Mouse (Mus musculus): ENCODE measurements at regions not wholly inside any gene's neighbourhood (a gene's known extent, or its start where the extent isn't known, plus 50 kb on each side); places are given as distances from the start of the nearest gene placed in this dataset.

DNA sequence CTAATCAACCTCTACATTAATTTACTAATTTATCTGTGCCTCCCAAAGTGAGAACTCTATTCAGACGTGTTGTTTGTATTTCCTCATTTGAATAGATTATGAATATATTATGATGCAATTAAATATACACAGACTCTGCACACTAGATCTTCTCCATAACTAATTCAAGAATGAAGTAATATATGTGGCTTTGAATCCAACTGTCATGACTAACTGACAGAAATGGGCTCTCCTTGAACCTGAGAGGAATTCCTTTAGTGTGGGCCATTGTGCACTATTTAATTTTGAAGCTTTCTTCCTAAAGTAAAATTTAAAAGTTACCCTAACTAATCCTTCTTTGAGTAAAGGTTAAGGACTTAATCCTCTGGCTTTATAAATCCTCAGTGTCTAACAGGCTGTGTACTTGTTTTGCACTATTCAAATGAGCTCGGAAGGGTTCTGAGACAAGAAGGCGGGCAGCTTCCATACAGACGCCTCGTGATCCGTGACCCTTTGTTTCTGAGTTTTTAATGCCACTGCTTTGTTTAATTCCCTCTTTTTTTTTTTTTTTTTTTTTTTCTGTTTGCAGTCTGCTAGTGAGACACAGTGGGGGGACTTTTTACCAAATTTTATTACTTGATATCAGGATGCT is 128.0 kb upstream of the Sox2 start:
- DNase-seq, result no peak

DNA sequence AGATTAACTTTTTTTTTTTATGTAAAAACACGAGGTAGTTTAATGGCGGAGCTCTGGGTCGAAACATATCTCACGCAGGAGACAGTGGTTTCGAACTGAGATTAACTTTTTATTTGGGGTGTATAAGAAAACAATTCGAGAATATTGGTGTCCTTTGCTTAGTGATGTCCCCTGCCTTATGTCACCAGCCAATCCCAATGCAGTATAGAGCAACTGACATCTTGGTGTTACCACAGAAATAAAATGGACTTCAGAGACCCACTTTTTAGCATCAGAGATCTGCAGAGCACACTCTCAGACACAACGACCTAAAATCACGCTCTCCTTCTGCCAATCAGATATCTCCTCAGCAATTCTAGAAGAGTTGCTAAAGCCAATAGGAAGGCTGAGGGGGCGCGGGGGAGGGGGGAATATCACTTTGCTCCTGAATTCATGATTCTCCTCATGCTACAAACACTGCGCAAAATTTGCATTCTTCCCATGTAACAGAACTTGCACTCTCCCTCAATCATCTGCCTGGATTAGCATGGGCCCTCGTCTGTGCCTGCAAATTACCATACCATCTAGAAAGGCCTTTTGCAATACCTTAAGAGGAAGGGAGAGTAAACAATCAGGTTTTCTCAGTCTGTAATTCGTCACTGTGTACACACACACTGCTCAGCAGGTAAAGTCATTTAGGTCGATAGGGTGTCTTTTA is 128.7 kb upstream of the Sox2 start:
- no peak for DNase-seq

- DNase-seq, result no peak
Observed at GRCm38 (mm10) chr3:34512503-34513145, 137.6 kb upstream of the Sox2 start.

GRCm38 (mm10) chr3:34510723-34511122 is 139.5 kb upstream of the Sox2 start:
- no peak for DNase-seq

DNA sequence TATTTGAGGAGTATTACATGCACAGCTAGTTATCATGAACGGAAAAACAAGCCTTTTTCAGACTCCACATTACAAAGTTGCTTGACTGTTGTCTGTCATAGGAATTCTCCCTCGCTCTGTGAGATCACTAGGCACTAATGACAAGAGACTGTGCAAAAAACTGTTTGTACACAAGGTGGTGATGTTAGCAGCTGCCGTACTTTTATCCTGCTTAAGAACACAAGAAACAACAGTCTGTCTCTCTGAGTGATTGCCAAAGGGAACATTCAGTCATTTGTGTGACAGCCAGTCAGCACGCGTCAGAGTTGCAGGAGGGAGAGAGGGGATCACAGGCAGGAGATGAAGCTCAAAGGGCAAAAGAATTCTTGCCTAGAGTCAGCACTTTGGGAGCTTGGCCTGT is 141.0 kb upstream of the Sox2 start:
- no peak for DNase-seq

DNA sequence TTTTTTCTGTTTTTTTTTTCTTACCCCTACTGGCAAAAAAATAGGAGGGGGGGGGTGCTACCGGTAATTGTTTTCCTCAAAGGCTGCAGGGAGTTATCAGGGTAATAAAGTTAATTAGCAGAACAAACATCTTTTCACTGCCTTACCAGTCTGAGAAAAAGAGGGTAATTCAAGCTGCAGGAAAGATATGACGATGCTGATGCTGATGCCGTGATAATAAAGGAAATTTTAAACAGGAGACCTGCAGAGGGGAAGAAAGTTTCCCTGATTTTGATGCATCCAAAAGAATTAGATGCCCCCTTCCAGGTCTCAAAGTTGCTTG is 145.7 kb upstream of the Sox2 start:
- DNase-seq, result no peak

GRCm38 (mm10) chr3:34503874-34504572 is 146.2 kb upstream of the Sox2 start:
- DNase-seq, result no peak

- no peak for DNase-seq
Observed at GRCm38 (mm10) chr3:34496839-34497238, 153.4 kb upstream of the Sox2 start.

- DNase-seq, result no peak
Observed at GRCm38 (mm10) chr3:34495615-34496014, 154.6 kb upstream of the Sox2 start.

GRCm38 (mm10) chr3:34493921-34494320 is 156.3 kb upstream of the Sox2 start:
- DNase-seq, result no peak

DNA sequence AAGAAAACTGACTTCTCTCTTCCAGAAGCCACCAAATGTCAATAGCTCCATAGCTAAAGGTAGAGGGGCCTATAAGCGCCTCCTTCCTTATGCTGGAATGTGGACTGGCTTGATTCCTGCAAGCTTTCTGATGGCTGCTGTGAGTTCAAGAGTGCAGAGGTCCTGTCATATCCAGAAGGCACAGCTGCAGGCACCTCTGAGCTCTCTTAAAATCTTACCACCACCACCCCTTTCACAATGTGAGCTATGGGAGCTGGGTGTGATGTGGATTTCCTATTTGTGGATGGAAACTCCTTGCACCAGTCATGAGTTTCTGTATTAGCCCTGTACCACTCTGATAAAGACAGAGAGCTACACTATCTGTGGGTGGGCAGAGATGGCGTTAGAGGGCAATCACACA is 161.2 kb upstream of the Sox2 start:
- no peak for DNase-seq

GRCm38 (mm10) chr3:34486441-34487050 is 163.7 kb upstream of the Sox2 start:
- DNase-seq, result no peak

- no peak for DNase-seq
Observed at GRCm38 (mm10) chr3:34485345-34486223, 164.6 kb upstream of the Sox2 start.

DNA sequence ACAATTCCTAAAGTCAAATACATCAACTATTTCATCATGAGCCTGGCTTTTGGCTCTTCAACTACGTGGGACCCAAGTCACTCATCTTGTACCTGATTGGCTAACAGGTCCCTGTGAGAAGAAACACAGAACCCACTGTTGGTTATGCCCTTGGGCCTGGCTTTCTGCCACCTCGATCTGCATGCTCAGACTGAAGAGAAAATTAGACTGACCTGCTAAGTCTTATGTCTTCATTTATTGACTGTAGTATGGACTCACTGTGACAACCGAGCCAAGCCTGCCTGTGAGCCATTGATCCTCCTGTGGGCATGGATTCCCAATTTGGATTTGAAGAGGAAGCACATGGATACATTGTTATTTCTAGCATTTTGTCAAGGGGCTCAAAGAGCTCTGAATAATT is 166.3 kb upstream of the Sox2 start:
- no peak for DNase-seq

- no peak for DNase-seq
Observed at GRCm38 (mm10) chr3:34481821-34482713, 168.1 kb upstream of the Sox2 start.

- DNase-seq, result no peak
Observed at GRCm38 (mm10) chr3:34481314-34481713, 168.9 kb upstream of the Sox2 start.

- DNase-seq, result no peak
Observed at GRCm38 (mm10) chr3:34474126-34474525, 176.1 kb upstream of the Sox2 start.

GRCm38 (mm10) chr3:34470721-34471120 is 179.5 kb upstream of the Sox2 start:
- DNase-seq, result no peak

DNA sequence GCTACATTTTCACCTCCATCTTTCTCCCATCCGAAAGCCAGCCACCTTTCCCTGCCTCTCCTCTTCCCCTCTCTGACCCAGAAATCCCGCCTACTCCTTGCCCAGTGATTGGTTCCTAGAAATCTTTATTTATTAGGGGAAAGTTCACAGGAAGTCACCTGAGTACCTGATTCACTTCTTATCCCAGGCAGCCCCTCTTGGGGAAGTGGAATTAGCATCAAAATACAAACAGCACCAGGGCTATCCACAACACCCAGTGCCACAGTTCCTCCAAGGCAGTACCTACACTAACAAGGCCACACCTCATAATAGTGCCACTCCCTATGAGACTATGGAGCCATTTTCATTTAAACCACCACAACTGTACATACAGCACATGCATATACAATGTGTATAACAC is 180.3 kb upstream of the Sox2 start:
- no peak for DNase-seq

- DNase-seq, result no peak
Observed at GRCm38 (mm10) chr3:34466312-34466711, 183.9 kb upstream of the Sox2 start.
